Mouse (Mus musculus): ENCODE data around the gene Tnfaip1.

DNA sequence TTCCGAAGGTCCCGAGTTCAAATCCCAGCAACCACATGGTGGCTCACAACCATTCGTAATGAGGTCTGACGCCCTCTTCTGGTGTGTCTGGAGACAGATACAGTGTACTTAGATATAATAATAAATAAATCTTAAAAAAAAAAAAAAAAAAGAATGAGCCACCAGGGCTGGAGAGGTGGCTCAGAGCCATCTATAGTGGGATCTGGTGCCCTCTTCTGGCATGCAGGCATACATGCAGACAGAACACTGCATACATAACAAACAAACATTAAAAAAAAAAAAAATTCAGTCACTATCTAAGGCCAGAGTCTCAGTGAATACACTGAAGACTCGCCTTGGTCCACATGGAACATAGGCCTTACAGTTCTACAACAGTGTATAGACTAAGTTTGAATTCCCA, 27.0 kb downstream of the Tnfaip1 start:
- peak; percentile 64 for TF ChIP-seq CTCF (IDR thresholded peaks at IDR 0.05; ENCODE audit: low read depth)
- no peak for TF ChIP-seq EP300 (IDR thresholded peaks at IDR 0.05; ENCODE audit: low read depth)
